Mouse (Mus musculus): Measurements from ENCODE around the gene Cd276. TPM values are rescaled to one million over a fixed set of nuclear protein-coding genes. Genes with fewer than 3 reads are reported as not detected.

Gene Cd276
- polyA plus RNA-seq, 1 experiment from 2014 or later = 38.1 TPM

GRCm38 (mm10) chr9:58489133-58489864, 65.9 kb downstream of the Cd276 start:
- peaks cover 24% of the 10 kb centered on the region for H3K4me1 ChIP-seq (ENCODE audit: control insufficient read depth, insufficient read depth, low read length)
- H3K9me3 ChIP-seq (ENCODE audit: control insufficient read depth, low read length) = no peaks in the 10 kb centered on the region
- no peak overlapping the region; the same call in 1 of the 2 replicates for H3K27ac ChIP-seq (replicated peaks; ENCODE audit: low read depth, low read length)
- peak overlapping the region; percentile 93 for H3K4me2 ChIP-seq (ENCODE audit: low read length)
- H3K36me3 ChIP-seq (ENCODE audit: control insufficient read depth, insufficient read depth, low read length) = 0 out of 2 replicates have a peak, but pooled peaks cover 2% of the 10 kb centered on the region
- DNase-seq (peak; percentile 65), ATAC-seq (ENCODE audit: low FRiP score, low TSS enrichment) (peak; percentile 44)
- 2% methylated on average over 13 of the region's 13 CpGs for WGBS
- H3K27me3 ChIP-seq (ENCODE audit: control insufficient read depth, insufficient read depth, low read length) = peaks cover 11% of the 10 kb centered on the region; the same call in 1 of the 2 replicates
- H3K4me3 ChIP-seq (replicated peaks; ENCODE audit: low read depth, low read length) = peak overlapping the region; percentile 71
- H3K9ac ChIP-seq (replicated peaks; ENCODE audit: low read length) = peak overlapping the region; percentile 91

DNA sequence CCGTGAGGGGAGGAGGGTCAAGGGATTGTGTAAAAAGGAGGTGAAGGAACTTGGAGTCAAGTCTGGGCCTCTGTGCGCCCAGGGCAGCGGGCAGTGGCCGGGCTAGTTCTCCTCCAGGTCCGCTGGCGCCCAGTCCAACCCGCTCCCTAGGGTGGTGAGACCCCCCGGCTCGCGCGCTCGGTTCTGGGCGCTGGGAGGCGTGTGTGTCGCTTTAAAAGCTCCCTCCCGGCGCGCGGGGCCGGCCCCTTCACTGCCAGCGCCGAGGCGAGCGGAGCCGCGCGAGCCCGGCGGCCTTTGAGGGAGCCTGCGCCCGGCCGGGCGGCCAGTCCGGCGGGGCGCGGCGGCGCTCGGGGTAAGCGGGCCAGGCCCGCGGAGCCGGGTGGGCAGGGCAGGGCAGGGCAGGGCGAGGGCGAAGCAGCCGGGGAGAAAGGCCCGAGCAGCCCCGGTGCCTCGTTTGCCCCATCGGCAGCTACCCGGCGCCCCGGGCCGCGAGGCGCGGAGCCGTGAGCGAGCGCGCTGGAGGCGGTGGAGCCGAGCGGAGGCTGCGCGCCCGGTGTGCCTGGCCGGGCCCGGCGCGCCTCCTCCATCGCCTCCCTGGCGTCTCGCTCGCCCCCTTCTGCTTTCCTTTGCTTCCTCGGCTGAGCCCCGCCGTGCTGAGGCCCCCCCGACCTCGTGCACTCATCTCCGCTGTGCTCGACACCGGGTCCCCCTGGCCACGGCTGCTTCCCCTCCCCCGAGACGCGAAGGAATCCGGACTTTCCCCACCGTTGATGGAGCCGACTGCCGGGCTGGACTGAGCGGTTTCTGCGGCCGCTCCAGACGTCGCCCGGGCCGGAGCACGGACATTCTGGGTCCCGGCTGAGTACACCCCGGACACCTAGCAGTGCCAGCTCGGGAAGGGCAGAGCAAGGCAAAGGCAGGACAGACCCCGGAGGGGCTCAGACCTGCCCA, 67.1 kb downstream of the Cd276 start, which contains the start of gene Insyn1:
Insyn1 (plus strand) TSS at position 753 of the 951 bp plus-strand sequence.
- H3K4me1 ChIP-seq (ENCODE audit: control insufficient read depth, insufficient read depth, low read length) = peaks cover 24% of the 10 kb centered on the region

GRCm38 (mm10) chr9:58487076-58487475, 68.2 kb downstream of the Cd276 start:
- H3K4me2 ChIP-seq (ENCODE audit: low read length) = no peak overlapping the region; the same call in 1 of the 2 replicates
- 15% methylated on average over 3 of the region's 3 CpGs for WGBS

More for the DNA sequence above, 67.1 kb downstream of the Cd276 start, which contains the start of gene Insyn1:
- peaks cover 11% of the 10 kb centered on the region; the same call in 1 of the 2 replicates for H3K27me3 ChIP-seq (ENCODE audit: control insufficient read depth, insufficient read depth, low read length)
- under 1% methylated on average over 85 of the region's 104 CpGs for WGBS
- H3K9me3 ChIP-seq (ENCODE audit: control insufficient read depth, low read length) = no peaks in the 10 kb centered on the region
- H3K9ac ChIP-seq (replicated peaks; ENCODE audit: low read length) = peak within 1 kb of the TSS; percentile 91
- ATAC-seq (ENCODE audit: low FRiP score, low TSS enrichment) (peak; percentile 77), DNase-seq (peak; percentile 89)
- peak within 1 kb of the TSS; percentile 93 for H3K4me2 ChIP-seq (ENCODE audit: low read length)
- H3K27ac ChIP-seq (replicated peaks; ENCODE audit: low read depth, low read length) = peak within 1 kb of the TSS; percentile 93
- H3K36me3 ChIP-seq (ENCODE audit: control insufficient read depth, insufficient read depth, low read length) = 0 out of 2 replicates have a peak, but pooled peaks cover 2% of the 10 kb centered on the region
- H3K4me3 ChIP-seq (replicated peaks; ENCODE audit: low read depth, low read length) = peak within 1 kb of the TSS; percentile 71

More at GRCm38 (mm10) chr9:58487076-58487475, 68.2 kb downstream of the Cd276 start:
- no peak overlapping the region for H3K9ac ChIP-seq (replicated peaks; ENCODE audit: low read length)
- H3K27me3 ChIP-seq (ENCODE audit: control insufficient read depth, insufficient read depth, low read length) = peaks cover 11% of the 10 kb centered on the region; the same call in 1 of the 2 replicates
- DNase-seq (no peak), ATAC-seq (ENCODE audit: low FRiP score, low TSS enrichment) (no peak)
- peaks cover 23% of the 10 kb centered on the region for H3K4me1 ChIP-seq (ENCODE audit: control insufficient read depth, insufficient read depth, low read length)
- 0 out of 2 replicates have a peak, but pooled peaks cover 2% of the 10 kb centered on the region for H3K36me3 ChIP-seq (ENCODE audit: control insufficient read depth, insufficient read depth, low read length)
- H3K4me3 ChIP-seq (replicated peaks; ENCODE audit: low read depth, low read length) = no peak overlapping the region
- H3K9me3 ChIP-seq (ENCODE audit: control insufficient read depth, low read length) = no peaks in the 10 kb centered on the region
- no peak overlapping the region for H3K27ac ChIP-seq (replicated peaks; ENCODE audit: low read depth, low read length)

Other genes starting within 250 kb of the Cd276 start
- 2.7 and 5.6 TPM in 2 replicates for gene Loxl1, start 242.3 kb downstream of the Cd276 start, polyA plus RNA-seq (2014; fragmentation: Nextera tagmentation; extraction: Ambion mirVana)
- gene Tbc1d21, start 185.0 kb downstream of the Cd276 start, polyA plus RNA-seq (2014; fragmentation: Nextera tagmentation; extraction: Ambion mirVana) = not detected in 2 replicates
- 10.5 and 21.2 TPM in 2 replicates for gene Insyn1, start 66.8 kb downstream of the Cd276 start, polyA plus RNA-seq (2014; fragmentation: Nextera tagmentation; extraction: Ambion mirVana)
- 179 and 180 TPM in 2 replicates for gene Nptn, start 26.8 kb upstream of the Cd276 start, polyA plus RNA-seq (2014; fragmentation: Nextera tagmentation; extraction: Ambion mirVana)
- 1.1 and 1.7 TPM in 2 replicates for gene Rec114, start 188.5 kb upstream of the Cd276 start, polyA plus RNA-seq (2014; fragmentation: Nextera tagmentation; extraction: Ambion mirVana)